Mouse (Mus musculus) stomach, adult 2 months (tissue): ENCODE results near the gene Hmgxb4. TPM values are rescaled to one million over a fixed set of nuclear protein-coding genes. Genes with fewer than 3 reads are reported as not detected.

Source experiments
- polyA plus RNA-seq: library from polyadenylated mRNA; depleted of rRNA; stranded (reverse); fragments of >200 nt; gene quantifications from 2 replicates; pipeline ENCODE4 v1.2.3, GENCODE M21; 2012; rRNA removed

Hmgxb4 gene
- polyA plus RNA-seq: 2.5 and 4.9 TPM in 2 replicates

DNA sequence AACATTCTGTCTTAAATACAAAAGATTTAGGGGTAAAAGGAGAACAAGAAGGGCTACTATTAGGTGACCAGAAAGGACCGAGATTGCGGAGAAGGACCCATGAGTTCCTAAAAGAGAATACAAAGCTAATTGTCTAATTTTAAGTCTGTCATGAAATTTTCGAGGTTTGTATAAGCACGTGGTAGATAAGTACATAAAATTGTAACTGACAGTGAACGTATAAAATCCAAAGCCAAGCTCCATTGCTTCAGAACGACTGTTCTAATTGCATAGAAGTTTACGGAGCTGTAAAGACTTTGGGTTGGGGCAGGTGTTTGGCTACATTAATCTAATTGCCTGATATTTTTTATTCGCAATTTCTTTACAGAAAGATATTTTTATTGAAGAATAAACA is at the start of gene Hmgxb4:
TSS of gene Hmgxb4 (plus strand) at position 276 of the 394 bp plus-strand sequence.

DNA sequence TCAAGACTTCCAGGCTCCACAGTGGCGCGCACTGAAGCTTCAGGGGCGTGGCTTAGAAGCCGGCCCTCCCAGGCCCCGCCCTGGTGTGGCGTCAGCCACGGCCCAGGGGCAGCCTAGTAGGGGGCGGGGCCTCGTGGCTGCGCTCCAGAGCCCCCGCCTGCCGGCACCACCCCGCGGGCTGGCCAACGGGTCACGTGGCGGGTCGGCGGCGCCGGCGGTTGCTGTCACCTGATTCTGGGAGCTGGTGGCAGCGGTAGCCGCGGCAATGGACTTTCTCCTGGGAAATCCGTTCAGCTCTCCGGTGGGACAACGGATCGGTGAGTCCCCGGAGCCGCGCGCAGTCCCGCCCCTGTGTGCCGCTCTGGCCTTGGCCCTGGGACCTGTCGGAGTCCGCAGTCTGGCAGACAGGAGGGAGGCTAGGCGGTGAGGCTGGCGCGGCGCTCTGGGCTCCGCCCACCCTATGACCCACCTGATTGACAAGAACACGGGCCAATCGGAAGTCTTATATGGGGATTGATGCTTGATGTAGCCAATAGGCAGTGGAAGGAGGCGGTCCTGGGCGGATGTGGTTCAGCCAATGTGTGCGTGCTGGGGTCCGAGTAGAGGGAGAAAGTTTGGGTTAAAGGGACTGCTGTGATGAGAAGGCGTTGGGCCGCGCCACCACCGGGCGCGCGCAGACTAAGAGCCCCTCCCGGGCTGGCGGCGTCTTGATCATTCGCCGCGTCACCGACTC is 40.5 kb downstream of the Hmgxb4 start, which contains the start of gene Tom1:
TSS of gene Tom1 (plus strand) at position 195 of the 733 bp plus-strand sequence.

Other genes with a start within 250 kb of the Hmgxb4 start
- 0.17 and 0.31 TPM in 2 replicates for gene Isx, start 120.2 kb upstream of the Hmgxb4 start, polyA plus RNA-seq
- gene Tom1, start 40.3 kb downstream of the Hmgxb4 start, polyA plus RNA-seq: 19.4 and 19.5 TPM in 2 replicates
- gene Hmox1, start 100.3 kb downstream of the Hmgxb4 start, polyA plus RNA-seq: 18.3 and 30.8 TPM in 2 replicates
- gene Mcm5, start 116.2 kb downstream of the Hmgxb4 start, polyA plus RNA-seq: 6.8 and 7.0 TPM in 2 replicates
- 1.5 and 2.6 TPM in 2 replicates for gene Rasd2, start 220.6 kb downstream of the Hmgxb4 start, polyA plus RNA-seq